Mouse (Mus musculus): ENCODE results near the gene Stkld1. TPM values are rescaled to one million over a fixed set of nuclear protein-coding genes. Genes with fewer than 3 reads are reported as not detected.

The Stkld1 gene
- total RNA-seq, 2 experiments from 2014 or later: 0.27 to 0.75 TPM

- no peak for DNase-seq (ENCODE audit: extremely low spot score in 1 of 2, low spot score in 1 of 2)
Observed at GRCm38 (mm10) chr2:26914148-26914941, 19.5 kb upstream of the Stkld1 start.

- DNase-seq (ENCODE audit: extremely low spot score in 1 of 2, low spot score in 1 of 2): peak; percentile 61 to 68
Observed at GRCm38 (mm10) chr2:26915927-26916728, 17.7 kb upstream of the Stkld1 start, which contains the start of the genes Surf2 and Surf1. Surf2 (plus strand) TSS chr2:26916367. Surf1 (minus strand) TSS chr2:26916530.

- no peak for DNase-seq (ENCODE audit: extremely low spot score in 1 of 2, low spot score in 1 of 2)
Observed at GRCm38 (mm10) chr2:26916738-26917137, 17.1 kb upstream of the Stkld1 start.

GRCm38 (mm10) chr2:26919684-26920083 lies 14.2 kb upstream of the Stkld1 start:
- no peak for DNase-seq (ENCODE audit: extremely low spot score in 1 of 2, low spot score in 1 of 2)

GRCm38 (mm10) chr2:26920190-26920855 lies 13.5 kb upstream of the Stkld1 start:
- DNase-seq (ENCODE audit: extremely low spot score in 1 of 2, low spot score in 1 of 2): no peak

GRCm38 (mm10) chr2:26921784-26922183 lies 12.1 kb upstream of the Stkld1 start:
- no peak for DNase-seq (ENCODE audit: extremely low spot score in 1 of 2, low spot score in 1 of 2)

GRCm38 (mm10) chr2:26927745-26928476 lies 5.9 kb upstream of the Stkld1 start:
- no peak for DNase-seq (ENCODE audit: extremely low spot score in 1 of 2, low spot score in 1 of 2)

GRCm38 (mm10) chr2:26930390-26930789 lies 3.5 kb upstream of the Stkld1 start:
- DNase-seq (ENCODE audit: extremely low spot score in 1 of 2, low spot score in 1 of 2): peak in 1 of 2 experiments; percentile 66

- no peak for DNase-seq (ENCODE audit: extremely low spot score in 1 of 2, low spot score in 1 of 2)
Observed at GRCm38 (mm10) chr2:26932473-26933303, 1.2 kb upstream of the Stkld1 start.

GRCm38 (mm10) chr2:26935286-26935685 lies 1.4 kb downstream of the Stkld1 start:
- DNase-seq (ENCODE audit: extremely low spot score in 1 of 2, low spot score in 1 of 2): no peak

- no peak for DNase-seq (ENCODE audit: extremely low spot score in 1 of 2, low spot score in 1 of 2)
Observed at GRCm38 (mm10) chr2:26936425-26936824, 2.6 kb downstream of the Stkld1 start.

GRCm38 (mm10) chr2:26941539-26941938 lies 7.7 kb downstream of the Stkld1 start:
- no peak for DNase-seq (ENCODE audit: extremely low spot score in 1 of 2, low spot score in 1 of 2)

- no peak for DNase-seq (ENCODE audit: extremely low spot score in 1 of 2, low spot score in 1 of 2)
Observed at GRCm38 (mm10) chr2:26943253-26943652, 9.4 kb downstream of the Stkld1 start.

- DNase-seq (ENCODE audit: extremely low spot score in 1 of 2, low spot score in 1 of 2): no peak
Observed at GRCm38 (mm10) chr2:26950411-26950810, 16.6 kb downstream of the Stkld1 start.

- no peak for DNase-seq (ENCODE audit: extremely low spot score in 1 of 2, low spot score in 1 of 2)
Observed at GRCm38 (mm10) chr2:26951346-26951905, 17.6 kb downstream of the Stkld1 start.

- no peak for DNase-seq (ENCODE audit: extremely low spot score in 1 of 2, low spot score in 1 of 2)
Observed at GRCm38 (mm10) chr2:26952193-26952592, 18.3 kb downstream of the Stkld1 start.

GRCm38 (mm10) chr2:26952866-26953265 lies 19.0 kb downstream of the Stkld1 start:
- no peak for DNase-seq (ENCODE audit: extremely low spot score in 1 of 2, low spot score in 1 of 2)

- no peak for DNase-seq (ENCODE audit: extremely low spot score in 1 of 2, low spot score in 1 of 2)
Observed at GRCm38 (mm10) chr2:26954735-26955395, 21.0 kb downstream of the Stkld1 start.
